Mouse (Mus musculus) mouse trophoblast stem cell (cell line): ENCODE data around the gene Ankrd60.

Experiments
- in situ Hi-C, 2 experiments: fragments of 300-500 bp; cut with MseI, MboI; formaldehyde crosslinking; loops; 2 replicates in 1 of 2; 3 replicates in 1 of 2; pipeline ENCODE4 v1.15.1; 2025

The Ankrd60 gene

DNA sequence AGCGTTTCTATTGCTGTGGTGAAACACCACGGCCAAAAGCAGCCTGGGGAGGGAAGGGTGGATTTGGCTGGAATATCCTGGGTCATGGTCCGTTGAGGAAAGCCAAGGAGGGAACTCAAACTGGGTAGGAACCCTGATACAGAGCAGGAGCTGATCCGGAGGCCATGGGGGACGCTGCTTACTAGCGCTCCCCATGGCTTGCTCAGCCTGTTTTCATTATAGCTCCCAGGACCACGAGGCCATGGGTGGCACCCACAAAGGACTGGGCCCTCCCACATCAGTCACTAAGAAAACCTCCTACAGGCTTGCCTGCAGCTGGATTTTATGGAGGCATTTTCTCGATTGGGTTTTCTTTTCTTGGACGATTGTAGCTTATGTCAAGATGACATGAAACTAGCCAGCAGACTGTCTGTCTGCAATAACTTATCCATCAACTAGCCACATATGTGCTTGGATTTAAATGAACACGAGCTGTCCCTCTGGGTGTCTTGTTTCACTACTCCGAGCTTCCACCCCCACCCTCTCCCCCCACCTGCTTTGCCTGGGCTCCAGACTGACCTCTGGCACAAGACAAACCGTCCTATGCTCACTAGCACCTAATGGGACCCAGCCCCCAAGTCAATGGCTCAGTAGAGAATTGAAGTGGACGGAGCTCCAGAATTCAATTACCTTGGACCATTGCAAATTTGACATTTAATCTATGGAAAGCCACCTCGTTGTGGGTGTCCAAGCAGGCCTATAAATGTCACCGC lies 45.3 kb downstream of the Ankrd60 start:
- in situ Hi-C loops: no loop called here

DNA sequence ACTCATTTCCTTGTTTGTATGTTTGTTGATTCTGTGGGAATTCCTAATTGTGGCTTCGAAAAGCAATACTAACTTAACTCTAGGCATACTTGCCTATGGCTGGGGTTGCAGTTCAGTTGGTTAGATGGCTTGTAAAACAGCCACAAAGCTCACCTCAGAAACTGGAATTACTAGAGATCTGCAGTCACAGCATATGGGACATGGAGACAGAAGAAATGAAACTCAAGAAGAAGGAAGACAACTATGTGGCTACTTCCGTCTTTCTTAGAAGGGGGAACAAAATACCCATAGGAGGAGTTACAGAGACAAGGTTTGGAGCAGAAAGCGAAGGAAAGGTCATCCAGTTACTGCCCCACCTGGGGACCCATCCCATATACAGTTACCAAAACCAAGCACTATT lies 49.7 kb downstream of the Ankrd60 start:
- in situ Hi-C loops: no loop called here

DNA sequence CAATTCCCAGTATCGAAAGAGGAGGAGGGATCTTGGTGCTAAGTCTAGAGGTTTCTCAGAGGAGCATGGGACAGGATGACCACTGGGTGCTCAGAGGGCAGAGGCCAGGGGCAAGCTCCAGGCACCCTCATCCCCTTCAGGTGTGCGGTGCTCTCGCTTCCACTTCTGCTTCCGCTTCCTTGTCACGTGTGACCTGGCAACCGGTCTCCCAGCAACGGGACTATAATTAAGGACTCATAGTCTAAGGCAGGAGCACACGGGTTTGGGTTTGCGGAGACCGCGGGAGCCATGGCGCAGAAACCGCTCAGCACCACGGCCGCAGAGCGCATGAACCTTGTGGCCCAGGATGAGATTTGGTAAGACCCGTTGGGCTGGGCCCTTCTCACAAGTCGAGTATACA lies 55.8 kb downstream of the Ankrd60 start, which contains the start of gene 1700021F07Rik:
TSS of gene 1700021F07Rik (plus strand) at position 211 of the 400 bp plus-strand sequence.
- in situ Hi-C loops: no loop called here
